Mouse (Mus musculus): ENCODE results near the gene Bglap2. TPM values are rescaled to one million over a fixed set of nuclear protein-coding genes. Genes with fewer than 3 reads are reported as not detected.
"Not testable (repeated sequence)": the region's sequence is repeated elsewhere in the genome, so short reads cannot be mapped to it uniquely, and the experiment has no call there.

Gene Bglap2
- polyA plus RNA-seq, 1 experiment: not detected

- not testable (repeated sequence) for H3K9ac ChIP-seq (ENCODE audit: low read depth, poor library complexity, severe bottlenecking); H3K27me3 ChIP-seq (ENCODE audit: control insufficient read depth, insufficient read depth, low read length, poor library complexity, severe bottlenecking); H3K9me3 ChIP-seq (replicated peaks; ENCODE audit: control insufficient read depth, insufficient read depth, low read length, poor library complexity, severe bottlenecking); H3K36me3 ChIP-seq (ENCODE audit: control insufficient read depth, insufficient read depth, low read length, poor library complexity, severe bottlenecking); H3K4me3 ChIP-seq (ENCODE audit: low read depth, low read length); H3K27ac ChIP-seq (ENCODE audit: insufficient read depth, low read length); H3K4me1 ChIP-seq (ENCODE audit: control insufficient read depth, insufficient read depth, low read length)
Observed at GRCm38 (mm10) chr3:88376644-88377043, 1.9 kb downstream of the Bglap2 start.

GRCm38 (mm10) chr3:88375750-88376626 lies 2.5 kb downstream of the Bglap2 start:
- not testable (repeated sequence) for H3K4me3 ChIP-seq (ENCODE audit: low read depth, low read length); H3K9ac ChIP-seq (ENCODE audit: low read depth, poor library complexity, severe bottlenecking); H3K27ac ChIP-seq (ENCODE audit: insufficient read depth, low read length); H3K27me3 ChIP-seq (ENCODE audit: control insufficient read depth, insufficient read depth, low read length, poor library complexity, severe bottlenecking); H3K4me1 ChIP-seq (ENCODE audit: control insufficient read depth, insufficient read depth, low read length); H3K36me3 ChIP-seq (ENCODE audit: control insufficient read depth, insufficient read depth, low read length, poor library complexity, severe bottlenecking); H3K9me3 ChIP-seq (replicated peaks; ENCODE audit: control insufficient read depth, insufficient read depth, low read length, poor library complexity, severe bottlenecking)

GRCm38 (mm10) chr3:88372643-88373042 lies 5.9 kb downstream of the Bglap2 start, which contains the start of gene Bglap3:
Gene Bglap3 (minus strand): TSS chr3:88372743.
- H3K36me3 ChIP-seq (ENCODE audit: control insufficient read depth, insufficient read depth, low read length, poor library complexity, severe bottlenecking); H3K4me3 ChIP-seq (ENCODE audit: low read depth, low read length); H3K9ac ChIP-seq (ENCODE audit: low read depth, poor library complexity, severe bottlenecking); H3K4me1 ChIP-seq (ENCODE audit: control insufficient read depth, insufficient read depth, low read length); H3K27me3 ChIP-seq (ENCODE audit: control insufficient read depth, insufficient read depth, low read length, poor library complexity, severe bottlenecking); H3K27ac ChIP-seq (ENCODE audit: insufficient read depth, low read length): not testable (repeated sequence)
- H3K9me3 ChIP-seq (replicated peaks; ENCODE audit: control insufficient read depth, insufficient read depth, low read length, poor library complexity, severe bottlenecking): peaks cover 12% of the 10 kb centered on the region

- H3K9ac ChIP-seq (ENCODE audit: low read depth, poor library complexity, severe bottlenecking); H3K4me3 ChIP-seq (ENCODE audit: low read depth, low read length); H3K4me1 ChIP-seq (ENCODE audit: control insufficient read depth, insufficient read depth, low read length); H3K36me3 ChIP-seq (ENCODE audit: control insufficient read depth, insufficient read depth, low read length, poor library complexity, severe bottlenecking); H3K27ac ChIP-seq (ENCODE audit: insufficient read depth, low read length); H3K27me3 ChIP-seq (ENCODE audit: control insufficient read depth, insufficient read depth, low read length, poor library complexity, severe bottlenecking): not testable (repeated sequence)
- H3K9me3 ChIP-seq (replicated peaks; ENCODE audit: control insufficient read depth, insufficient read depth, low read length, poor library complexity, severe bottlenecking): peaks cover 12% of the 10 kb centered on the region
Observed at GRCm38 (mm10) chr3:88368511-88368910, 10.0 kb downstream of the Bglap2 start.

- not testable (repeated sequence) for H3K27me3 ChIP-seq (ENCODE audit: control insufficient read depth, insufficient read depth, low read length, poor library complexity, severe bottlenecking); H3K4me3 ChIP-seq (ENCODE audit: low read depth, low read length)
- peaks cover 12% of the 10 kb centered on the region for H3K9me3 ChIP-seq (replicated peaks; ENCODE audit: control insufficient read depth, insufficient read depth, low read length, poor library complexity, severe bottlenecking)
Observed at GRCm38 (mm10) chr3:88367517-88367916, 11.0 kb downstream of the Bglap2 start.

GRCm38 (mm10) chr3:88366830-88367428 lies 11.6 kb downstream of the Bglap2 start:
- H3K27ac ChIP-seq (ENCODE audit: insufficient read depth, low read length); H3K4me1 ChIP-seq (ENCODE audit: control insufficient read depth, insufficient read depth, low read length); H3K36me3 ChIP-seq (ENCODE audit: control insufficient read depth, insufficient read depth, low read length, poor library complexity, severe bottlenecking); H3K27me3 ChIP-seq (ENCODE audit: control insufficient read depth, insufficient read depth, low read length, poor library complexity, severe bottlenecking); H3K4me3 ChIP-seq (ENCODE audit: low read depth, low read length); H3K9ac ChIP-seq (ENCODE audit: low read depth, poor library complexity, severe bottlenecking): not testable (repeated sequence)
- H3K9me3 ChIP-seq (replicated peaks; ENCODE audit: control insufficient read depth, insufficient read depth, low read length, poor library complexity, severe bottlenecking): peaks cover 12% of the 10 kb centered on the region

More at GRCm38 (mm10) chr3:88367517-88367916, 11.0 kb downstream of the Bglap2 start:
- not testable (repeated sequence) for H3K9ac ChIP-seq (ENCODE audit: low read depth, poor library complexity, severe bottlenecking); H3K36me3 ChIP-seq (ENCODE audit: control insufficient read depth, insufficient read depth, low read length, poor library complexity, severe bottlenecking); H3K4me1 ChIP-seq (ENCODE audit: control insufficient read depth, insufficient read depth, low read length); H3K27ac ChIP-seq (ENCODE audit: insufficient read depth, low read length)

Measured in ES-Bruce4 (cell line).